Mouse (Mus musculus): Measurements from ENCODE around the gene Aatk. TPM values are rescaled to one million over a fixed set of nuclear protein-coding genes. Genes with fewer than 3 reads are reported as not detected.

Gene Aatk
- total RNA-seq, 1 experiment = 1.2 TPM

DNA sequence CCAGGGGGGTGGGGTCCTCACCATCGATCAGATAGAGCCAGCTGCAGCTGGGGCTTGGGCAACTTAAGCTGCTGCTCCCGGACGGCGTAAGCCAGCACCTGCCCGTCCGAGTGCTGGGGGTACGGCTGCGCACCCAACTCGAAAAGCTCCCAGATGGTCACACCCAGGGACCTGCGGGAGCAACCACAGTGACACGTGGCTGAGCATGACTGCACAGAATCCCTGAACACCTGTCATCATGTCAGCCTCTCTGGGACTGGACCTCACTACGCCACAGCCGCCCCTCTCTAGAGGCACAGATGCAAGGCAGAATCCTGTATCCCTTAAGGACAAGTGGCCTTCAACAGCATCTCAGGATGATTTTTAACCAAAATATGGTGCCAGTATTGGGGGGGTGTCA, 34.3 kb downstream of the Aatk start:
- DNase-seq (ENCODE audit: low read depth, low spot score) = no peak
- Histone ChIP-seq H3K4me3 (ENCODE audit: insufficient read depth in 1 of 2, low read depth in 1 of 2, low read length in 2 of 2, poor library complexity in 1 of 2, severe bottlenecking in 1 of 2) (no peak overlapping the region), H3K36me3 (ENCODE audit: control insufficient read depth, insufficient read depth, low read length, poor library complexity, severe bottlenecking) (no peaks in the 10 kb centered on the region), H3K9me3 (ENCODE audit: control insufficient read depth, insufficient read depth, low read depth, low read length) (no peaks in the 10 kb centered on the region), H3K27ac (ENCODE audit: insufficient read depth, low read depth, low read length, poor library complexity, severe bottlenecking) (no peak overlapping the region), H3K4me1 (ENCODE audit: control insufficient read depth in 2 of 2, insufficient read depth in 2 of 2, low read length in 2 of 2, poor library complexity in 1 of 2) (peaks cover 0 to 3% of the 10 kb centered on the region in 2 experiments; a peak in 1 of 4 replicates), H3K9ac (ENCODE audit: insufficient read depth, low read depth, low read length, poor library complexity, severe bottlenecking) (no peak overlapping the region)
- TF ChIP-seq CHD2 (IDR thresholded peaks at IDR 0.05; ENCODE audit: low read depth, low read length) (no peak), HCFC1 (IDR thresholded peaks at IDR 0.05; ENCODE audit: borderline replicate concordance, insufficient read depth, low read length) (no peak), ZC3H11A (IDR thresholded peaks at IDR 0.05; ENCODE audit: borderline replicate concordance, low read depth, low read length) (no peak), MAFK (IDR thresholded peaks at IDR 0.05; ENCODE audit: insufficient read depth, low read depth, low read length) (no peak), ZNF384 (IDR thresholded peaks at IDR 0.05; ENCODE audit: low read depth, low read length) (no peak)
- in situ Hi-C loops (cut with MboI; ENCODE audit: low sequenced_read_pairs in 2 of 2, unreplicated experiment in 2 of 2) = no loop called here

DNA sequence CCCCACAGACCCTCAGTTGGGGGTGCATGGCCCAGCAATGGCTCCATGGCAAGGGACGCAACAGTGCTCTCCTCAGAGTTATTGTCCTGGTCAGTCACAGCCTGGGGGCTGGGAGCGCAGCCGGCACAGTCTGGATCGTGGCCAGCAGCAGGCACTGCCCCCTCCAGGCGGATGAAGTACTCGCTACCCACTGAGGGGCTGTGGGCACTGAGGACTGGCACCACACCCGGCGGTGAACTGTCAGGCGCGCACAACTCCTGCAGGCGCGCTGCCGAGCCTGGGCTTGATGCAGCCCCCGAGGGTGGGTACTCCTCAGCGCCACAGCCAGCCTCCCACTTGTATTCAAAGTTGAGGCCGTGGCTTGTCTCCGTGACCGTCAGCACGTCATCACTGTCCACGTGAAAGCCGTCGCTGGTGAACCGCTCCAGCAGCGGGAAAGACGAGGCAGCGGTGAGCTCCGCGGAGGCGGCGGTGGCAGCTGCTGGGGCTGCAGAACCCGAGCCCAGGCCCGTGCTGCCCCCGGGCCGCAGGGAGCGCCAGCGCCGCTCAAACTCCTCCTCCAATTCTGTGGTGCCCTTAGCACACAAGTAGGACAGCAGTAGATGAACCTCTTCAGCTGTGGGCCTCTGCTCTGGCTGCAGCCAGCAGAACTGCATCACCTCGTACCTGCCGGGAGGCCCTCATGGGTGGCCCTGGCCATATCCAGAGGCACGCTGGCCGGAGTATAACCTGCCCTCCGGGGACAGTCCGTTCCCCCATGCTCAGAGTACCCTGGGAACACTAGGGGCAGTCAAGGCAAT, 35.0 kb downstream of the Aatk start:
- peak overlapping the region; percentile 9; the same call in 1 of the 2 replicates for H3K9ac ChIP-seq (ENCODE audit: insufficient read depth, low read depth, low read length, poor library complexity, severe bottlenecking)
- peaks cover 0 to 3% of the 10 kb centered on the region in 2 experiments; a peak in 1 of 4 replicates for H3K4me1 ChIP-seq (ENCODE audit: control insufficient read depth in 2 of 2, insufficient read depth in 2 of 2, low read length in 2 of 2, poor library complexity in 1 of 2)
- peak overlapping the region; percentile 54 for H3K4me3 ChIP-seq (ENCODE audit: insufficient read depth in 1 of 2, low read depth in 1 of 2, low read length in 2 of 2, poor library complexity in 1 of 2, severe bottlenecking in 1 of 2)
- no peaks in the 10 kb centered on the region for H3K36me3 ChIP-seq (ENCODE audit: control insufficient read depth, insufficient read depth, low read length, poor library complexity, severe bottlenecking)
- no peak for TF ChIP-seq CHD2 (IDR thresholded peaks at IDR 0.05; ENCODE audit: low read depth, low read length)
- no peak for TF ChIP-seq MAFK (IDR thresholded peaks at IDR 0.05; ENCODE audit: insufficient read depth, low read depth, low read length)
- TF ChIP-seq ZNF384 (IDR thresholded peaks at IDR 0.05; ENCODE audit: low read depth, low read length) = no peak
- TF ChIP-seq HCFC1 (IDR thresholded peaks at IDR 0.05; ENCODE audit: borderline replicate concordance, insufficient read depth, low read length) = no peak
- no peak for TF ChIP-seq ZC3H11A (IDR thresholded peaks at IDR 0.05; ENCODE audit: borderline replicate concordance, low read depth, low read length)
- no peak for DNase-seq (ENCODE audit: low read depth, low spot score)
- no peaks in the 10 kb centered on the region for H3K9me3 ChIP-seq (ENCODE audit: control insufficient read depth, insufficient read depth, low read depth, low read length)
- no peak overlapping the region for H3K27ac ChIP-seq (ENCODE audit: insufficient read depth, low read depth, low read length, poor library complexity, severe bottlenecking)
- in situ Hi-C loops (cut with MboI; ENCODE audit: low sequenced_read_pairs in 2 of 2, unreplicated experiment in 2 of 2) = no loop called here

DNA sequence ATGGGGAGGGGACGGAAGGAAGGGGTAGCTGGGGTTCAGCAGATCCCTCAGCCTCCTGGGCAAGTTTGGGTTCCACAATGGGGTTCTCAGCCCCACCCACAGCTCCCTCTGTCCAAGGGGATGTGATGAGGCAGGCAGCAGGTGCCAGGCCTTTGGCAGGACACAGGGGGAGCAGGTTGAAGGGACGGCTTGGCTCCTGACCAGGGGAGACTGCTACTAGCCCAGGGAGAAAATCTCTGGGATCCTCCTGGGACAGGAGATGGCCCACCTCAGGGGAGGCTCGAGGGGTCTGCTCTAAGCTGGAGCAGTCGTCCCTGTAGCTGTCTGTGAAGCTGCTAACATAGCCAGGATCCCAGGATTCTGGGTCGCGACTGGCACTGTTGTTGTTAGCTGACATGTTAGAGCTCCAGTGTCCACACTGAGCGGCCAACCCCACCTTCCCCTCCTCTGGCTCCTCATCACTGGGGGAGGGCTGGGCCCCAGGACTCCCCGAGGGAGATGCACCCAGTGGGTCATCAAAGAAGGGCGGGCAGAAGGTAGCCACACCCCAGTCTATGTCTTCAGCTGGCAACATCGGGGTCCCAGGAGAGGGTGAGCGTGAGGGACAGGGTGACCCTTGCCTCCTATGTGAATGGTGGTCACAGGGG, 35.7 kb downstream of the Aatk start:
- no peak overlapping the region for H3K27ac ChIP-seq (ENCODE audit: insufficient read depth, low read depth, low read length, poor library complexity, severe bottlenecking)

GRCm38 (mm10) chr11:120009937-120010336, 37.0 kb downstream of the Aatk start:
- in situ Hi-C loops (cut with MboI; ENCODE audit: low sequenced_read_pairs in 2 of 2, unreplicated experiment in 2 of 2) = no loop called here

More for the DNA sequence above, 35.7 kb downstream of the Aatk start:
- peaks cover 0 to 3% of the 10 kb centered on the region in 2 experiments; a peak in 1 of 4 replicates for H3K4me1 ChIP-seq (ENCODE audit: control insufficient read depth in 2 of 2, insufficient read depth in 2 of 2, low read length in 2 of 2, poor library complexity in 1 of 2)
- no peak for DNase-seq (ENCODE audit: low read depth, low spot score)
- peak overlapping the region in 1 of 2 experiments; percentile 54; a peak in 1 of 4 replicates for H3K4me3 ChIP-seq (ENCODE audit: insufficient read depth in 1 of 2, low read depth in 1 of 2, low read length in 2 of 2, poor library complexity in 1 of 2, severe bottlenecking in 1 of 2)
- in situ Hi-C loops (cut with MboI; ENCODE audit: low sequenced_read_pairs in 2 of 2, unreplicated experiment in 2 of 2) = no loop called here
- H3K9ac ChIP-seq (ENCODE audit: insufficient read depth, low read depth, low read length, poor library complexity, severe bottlenecking) = no peak overlapping the region
- H3K36me3 ChIP-seq (ENCODE audit: control insufficient read depth, insufficient read depth, low read length, poor library complexity, severe bottlenecking) = no peaks in the 10 kb centered on the region
- TF ChIP-seq ZC3H11A (IDR thresholded peaks at IDR 0.05; ENCODE audit: borderline replicate concordance, low read depth, low read length) (no peak), MAFK (IDR thresholded peaks at IDR 0.05; ENCODE audit: insufficient read depth, low read depth, low read length) (no peak), HCFC1 (IDR thresholded peaks at IDR 0.05; ENCODE audit: borderline replicate concordance, insufficient read depth, low read length) (no peak), CHD2 (IDR thresholded peaks at IDR 0.05; ENCODE audit: low read depth, low read length) (no peak), ZNF384 (IDR thresholded peaks at IDR 0.05; ENCODE audit: low read depth, low read length) (no peak)
- H3K9me3 ChIP-seq (ENCODE audit: control insufficient read depth, insufficient read depth, low read depth, low read length) = no peaks in the 10 kb centered on the region

More at GRCm38 (mm10) chr11:120009937-120010336, 37.0 kb downstream of the Aatk start:
- Histone ChIP-seq H3K9me3 (ENCODE audit: control insufficient read depth, insufficient read depth, low read depth, low read length) (no peaks in the 10 kb centered on the region), H3K9ac (ENCODE audit: insufficient read depth, low read depth, low read length, poor library complexity, severe bottlenecking) (no peak overlapping the region), H3K4me1 (ENCODE audit: control insufficient read depth in 2 of 2, insufficient read depth in 2 of 2, low read length in 2 of 2, poor library complexity in 1 of 2) (peaks cover 0 to 3% of the 10 kb centered on the region in 2 experiments; a peak in 1 of 4 replicates), H3K36me3 (ENCODE audit: control insufficient read depth, insufficient read depth, low read length, poor library complexity, severe bottlenecking) (no peaks in the 10 kb centered on the region), H3K27ac (ENCODE audit: insufficient read depth, low read depth, low read length, poor library complexity, severe bottlenecking) (no peak overlapping the region), H3K4me3 (ENCODE audit: insufficient read depth in 1 of 2, low read depth in 1 of 2, low read length in 2 of 2, poor library complexity in 1 of 2, severe bottlenecking in 1 of 2) (no peak overlapping the region)
- DNase-seq (ENCODE audit: low read depth, low spot score) = no peak
- TF ChIP-seq HCFC1 (IDR thresholded peaks at IDR 0.05; ENCODE audit: borderline replicate concordance, insufficient read depth, low read length) (no peak), MAFK (IDR thresholded peaks at IDR 0.05; ENCODE audit: insufficient read depth, low read depth, low read length) (no peak), CHD2 (IDR thresholded peaks at IDR 0.05; ENCODE audit: low read depth, low read length) (no peak), ZNF384 (IDR thresholded peaks at IDR 0.05; ENCODE audit: low read depth, low read length) (no peak), ZC3H11A (IDR thresholded peaks at IDR 0.05; ENCODE audit: borderline replicate concordance, low read depth, low read length) (no peak)

All from ES-E14 (cell line).